Mouse (Mus musculus): ENCODE data around the gene Igsf21. TPM values are rescaled to one million over a fixed set of nuclear protein-coding genes. Genes with fewer than 3 reads are reported as not detected.

Gene Igsf21
- polyA plus RNA-seq, 1 experiment from 2014 or later, result 0.19 TPM

DNA sequence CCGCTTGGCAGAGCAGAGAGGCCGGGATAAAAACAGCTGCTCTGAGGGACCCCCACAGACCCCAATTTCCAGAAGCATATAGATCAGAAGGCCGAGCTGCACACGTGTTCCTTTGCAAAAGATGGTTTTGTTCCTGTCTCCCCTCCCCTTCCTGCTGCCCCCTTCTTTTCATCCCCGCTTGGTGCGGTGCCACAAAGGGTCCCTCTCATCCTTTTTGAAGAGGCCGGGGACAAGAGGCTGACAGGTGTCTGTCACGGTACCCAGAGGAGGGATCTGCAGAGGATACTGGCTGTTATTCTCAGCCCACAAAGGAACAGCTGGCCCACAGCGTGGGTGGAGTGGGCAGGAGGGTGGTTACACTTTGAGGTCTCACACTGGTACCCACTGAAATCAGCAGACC lies 21.3 kb upstream of the Igsf21 start:
- Histone ChIP-seq H3K9me3 (ENCODE audit: control insufficient read depth, low read length) (0 out of 2 replicates have a peak, but pooled peaks cover 4% of the 10 kb centered on the region), H3K4me1 (ENCODE audit: control insufficient read depth in 2 of 2, insufficient read depth in 2 of 2, low read length in 2 of 2) (no peaks in the 10 kb centered on the region), H3K4me3 (ENCODE audit: control insufficient read depth in 1 of 2, insufficient read depth in 1 of 2, low read depth in 1 of 2, low read length in 2 of 2) (no peak overlapping the region), H3K4me2 (ENCODE audit: low read length) (no peak overlapping the region), H3K36me3 (ENCODE audit: control insufficient read depth, insufficient read depth, low read length) (no peaks in the 10 kb centered on the region), H3K27ac (replicated peaks in 1 of 2; ENCODE audit: control insufficient read depth in 1 of 2, insufficient read depth in 1 of 2, low read depth in 2 of 2, low read length in 2 of 2) (no peak overlapping the region), H3K9ac (ENCODE audit: low read length) (no peak overlapping the region), H3K27me3 (ENCODE audit: control insufficient read depth, insufficient read depth, low read length) (no peaks in the 10 kb centered on the region)
- WGBS, result 74% methylated on average over 9 of the region's 9 CpGs
- ATAC-seq (ENCODE audit: insufficient number of reproducible peaks, insufficient read depth, low FRiP score, low read depth), result no peak

DNA sequence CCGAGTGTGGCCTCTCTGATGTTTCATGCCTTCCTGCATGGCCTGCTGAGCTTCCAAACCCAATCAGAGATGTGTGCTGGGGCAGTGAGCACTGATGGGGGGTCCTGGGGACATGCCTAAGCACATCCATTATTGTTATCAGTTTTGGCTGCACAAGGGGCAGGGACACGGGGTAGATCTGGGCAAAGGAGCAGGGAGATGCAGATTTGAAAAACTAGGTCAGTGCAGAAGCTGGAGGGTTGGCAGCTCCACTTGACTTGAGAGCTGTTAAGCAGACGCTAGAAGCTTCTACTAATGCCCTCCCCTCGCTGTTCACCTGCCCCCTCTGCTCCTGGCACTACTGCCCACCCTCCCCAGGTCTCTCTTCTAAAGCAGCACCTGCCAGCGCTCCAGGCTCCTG lies 20.5 kb upstream of the Igsf21 start:
- Histone ChIP-seq H3K27ac (replicated peaks in 1 of 2; ENCODE audit: control insufficient read depth in 1 of 2, insufficient read depth in 1 of 2, low read depth in 2 of 2, low read length in 2 of 2) (no peak overlapping the region), H3K4me1 (ENCODE audit: control insufficient read depth in 2 of 2, insufficient read depth in 2 of 2, low read length in 2 of 2) (no peaks in the 10 kb centered on the region), H3K9ac (ENCODE audit: low read length) (no peak overlapping the region), H3K9me3 (ENCODE audit: control insufficient read depth, low read length) (0 out of 2 replicates have a peak, but pooled peaks cover 4% of the 10 kb centered on the region), H3K4me3 (ENCODE audit: control insufficient read depth in 1 of 2, insufficient read depth in 1 of 2, low read depth in 1 of 2, low read length in 2 of 2) (no peak overlapping the region), H3K36me3 (ENCODE audit: control insufficient read depth, insufficient read depth, low read length) (no peaks in the 10 kb centered on the region), H3K4me2 (ENCODE audit: low read length) (no peak overlapping the region), H3K27me3 (ENCODE audit: control insufficient read depth, insufficient read depth, low read length) (no peaks in the 10 kb centered on the region)
- ATAC-seq (ENCODE audit: insufficient number of reproducible peaks, insufficient read depth, low FRiP score, low read depth), result no peak
- 58% methylated on average over 5 of the region's 5 CpGs for WGBS

DNA sequence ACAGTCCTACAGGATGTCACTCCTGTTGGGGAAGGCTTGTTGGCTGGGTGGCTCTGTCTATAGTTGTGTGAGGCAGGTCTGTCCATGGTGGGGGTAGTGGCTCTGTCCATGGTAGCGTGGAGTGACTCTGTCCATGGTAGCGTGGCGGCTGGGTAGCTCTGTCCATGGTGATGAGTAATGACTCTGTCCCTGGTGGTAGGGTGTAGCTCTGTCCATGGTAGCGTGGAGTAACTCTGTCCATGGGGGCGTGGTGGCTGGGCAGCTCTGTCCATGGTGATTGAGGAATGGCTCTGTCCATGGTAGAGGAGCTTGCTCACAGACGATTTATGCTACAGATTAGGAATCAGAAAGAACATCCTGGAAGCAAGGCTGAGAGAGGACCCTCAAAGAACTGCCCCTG lies 12.4 kb upstream of the Igsf21 start:
- Histone ChIP-seq H3K27me3 (ENCODE audit: control insufficient read depth, insufficient read depth, low read length) (no peaks in the 10 kb centered on the region), H3K27ac (replicated peaks in 1 of 2; ENCODE audit: control insufficient read depth in 1 of 2, insufficient read depth in 1 of 2, low read depth in 2 of 2, low read length in 2 of 2) (no peak overlapping the region), H3K4me1 (ENCODE audit: control insufficient read depth in 2 of 2, insufficient read depth in 2 of 2, low read length in 2 of 2) (no peaks in the 10 kb centered on the region), H3K4me3 (ENCODE audit: control insufficient read depth in 1 of 2, insufficient read depth in 1 of 2, low read depth in 1 of 2, low read length in 2 of 2) (no peak overlapping the region), H3K9me3 (ENCODE audit: control insufficient read depth, low read length) (no peaks in the 10 kb centered on the region), H3K36me3 (ENCODE audit: control insufficient read depth, insufficient read depth, low read length) (no peaks in the 10 kb centered on the region), H3K9ac (ENCODE audit: low read length) (no peak overlapping the region), H3K4me2 (ENCODE audit: low read length) (no peak overlapping the region)
- 7% methylated on average over 6 of the region's 6 CpGs for WGBS
- peak; percentile 58 for ATAC-seq (ENCODE audit: insufficient number of reproducible peaks, insufficient read depth, low FRiP score, low read depth)

DNA sequence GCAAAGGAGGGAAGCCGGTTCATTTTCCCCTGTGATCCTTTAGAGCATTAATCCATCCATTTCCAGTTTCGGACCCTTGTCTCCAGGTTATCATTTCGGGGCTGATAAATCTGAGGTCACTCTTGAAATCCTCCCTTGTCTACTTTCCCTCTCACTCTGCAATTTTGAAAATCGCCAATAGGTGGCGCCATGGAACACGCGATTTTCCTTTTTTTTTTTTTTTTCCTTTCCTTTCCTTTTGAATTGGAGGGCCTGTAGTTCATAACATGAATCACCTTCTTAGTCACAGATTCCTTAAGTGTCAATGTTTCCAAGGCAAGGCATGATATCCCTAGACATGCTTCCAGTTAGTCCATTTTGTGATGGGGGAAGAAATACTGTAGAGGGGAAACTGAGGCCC lies 5.8 kb upstream of the Igsf21 start:
- Histone ChIP-seq H3K4me3 (ENCODE audit: control insufficient read depth in 1 of 2, insufficient read depth in 1 of 2, low read depth in 1 of 2, low read length in 2 of 2) (no peak overlapping the region), H3K4me2 (ENCODE audit: low read length) (no peak overlapping the region), H3K9me3 (ENCODE audit: control insufficient read depth, low read length) (no peaks in the 10 kb centered on the region), H3K27me3 (ENCODE audit: control insufficient read depth, insufficient read depth, low read length) (peaks cover 52% of the 10 kb centered on the region), H3K27ac (replicated peaks in 1 of 2; ENCODE audit: control insufficient read depth in 1 of 2, insufficient read depth in 1 of 2, low read depth in 2 of 2, low read length in 2 of 2) (no peak overlapping the region), H3K9ac (ENCODE audit: low read length) (no peak overlapping the region), H3K36me3 (ENCODE audit: control insufficient read depth, insufficient read depth, low read length) (no peaks in the 10 kb centered on the region), H3K4me1 (ENCODE audit: control insufficient read depth in 2 of 2, insufficient read depth in 2 of 2, low read length in 2 of 2) (no peaks in the 10 kb centered on the region)
- ATAC-seq (ENCODE audit: insufficient number of reproducible peaks, insufficient read depth, low FRiP score, low read depth), result no peak
- 11% methylated on average over 7 of the region's 7 CpGs for WGBS

DNA sequence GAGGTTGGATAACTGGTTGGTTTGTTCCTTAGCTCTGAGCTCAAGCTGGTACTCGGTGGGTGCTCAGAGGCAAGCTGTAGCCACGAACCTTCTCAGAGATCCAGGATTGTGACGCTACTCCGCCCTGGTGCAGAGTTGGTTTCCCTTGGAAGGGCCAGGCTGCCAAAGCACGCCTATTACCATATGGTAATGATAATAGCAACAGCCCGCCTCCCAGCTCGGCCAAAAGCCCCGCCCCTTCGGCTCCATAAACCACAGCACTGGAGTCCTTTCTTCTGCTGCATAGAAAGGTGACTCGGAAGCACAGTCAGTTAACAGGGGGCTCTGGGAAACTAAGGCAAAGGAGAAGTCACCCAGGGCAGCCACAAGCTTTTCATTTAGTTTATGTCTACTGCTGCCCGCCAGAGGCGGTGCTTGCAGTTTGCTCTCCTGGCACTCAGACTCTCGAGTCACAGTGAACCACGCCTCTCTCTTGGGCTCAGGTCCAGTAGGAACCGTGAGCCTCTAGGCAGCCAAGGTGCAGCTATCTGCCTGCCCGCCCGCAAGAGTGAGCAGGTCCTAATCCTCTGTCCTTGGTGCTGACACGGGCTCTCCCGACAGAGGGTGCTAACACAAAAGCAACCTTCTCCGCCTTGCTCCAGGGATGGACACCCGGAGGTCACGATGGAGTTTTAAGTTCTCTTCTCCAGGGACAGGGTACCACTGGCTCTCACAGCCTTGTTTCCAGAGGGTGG lies 2.6 kb upstream of the Igsf21 start:
- no peaks in the 10 kb centered on the region for H3K36me3 ChIP-seq (ENCODE audit: control insufficient read depth, insufficient read depth, low read length)
- no peak overlapping the region for H3K27ac ChIP-seq (replicated peaks in 1 of 2; ENCODE audit: control insufficient read depth in 1 of 2, insufficient read depth in 1 of 2, low read depth in 2 of 2, low read length in 2 of 2)
- H3K4me2 ChIP-seq (ENCODE audit: low read length), result no peak overlapping the region
- no peaks in the 10 kb centered on the region for H3K9me3 ChIP-seq (ENCODE audit: control insufficient read depth, low read length)
- no peak overlapping the region for H3K4me3 ChIP-seq (ENCODE audit: control insufficient read depth in 1 of 2, insufficient read depth in 1 of 2, low read depth in 1 of 2, low read length in 2 of 2)
- H3K27me3 ChIP-seq (ENCODE audit: control insufficient read depth, insufficient read depth, low read length), result peaks cover 84% of the 10 kb centered on the region
- WGBS, result 8% methylated on average over 22 of the region's 22 CpGs
- H3K9ac ChIP-seq (ENCODE audit: low read length), result no peak overlapping the region
- peaks cover 0 to 4% of the 10 kb centered on the region in 2 experiments; a peak in 2 of 4 replicates for H3K4me1 ChIP-seq (ENCODE audit: control insufficient read depth in 2 of 2, insufficient read depth in 2 of 2, low read length in 2 of 2)
- no peak for ATAC-seq (ENCODE audit: insufficient number of reproducible peaks, insufficient read depth, low FRiP score, low read depth)

DNA sequence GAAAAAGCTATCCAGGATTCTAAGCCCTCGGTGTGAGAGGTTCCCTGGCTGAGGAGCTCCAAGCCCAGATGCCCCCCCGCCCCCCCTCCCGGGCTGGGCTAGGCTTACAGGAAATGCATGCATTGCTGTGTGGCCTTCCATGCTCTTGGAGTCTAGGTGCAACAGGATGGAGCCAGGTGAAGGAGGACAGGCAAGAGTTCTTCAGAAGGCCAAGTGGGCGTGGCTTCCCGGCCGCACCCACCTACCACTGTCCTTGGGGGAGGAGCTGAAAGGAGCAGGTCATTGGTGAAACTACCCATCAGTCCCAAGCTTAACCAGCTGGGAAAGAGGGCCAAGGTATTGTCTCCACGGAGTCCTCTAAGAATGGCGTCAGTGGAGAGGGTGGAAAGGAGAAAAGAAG lies 1.8 kb upstream of the Igsf21 start:
- no peak overlapping the region for H3K27ac ChIP-seq (replicated peaks in 1 of 2; ENCODE audit: control insufficient read depth in 1 of 2, insufficient read depth in 1 of 2, low read depth in 2 of 2, low read length in 2 of 2)
- no peaks in the 10 kb centered on the region for H3K9me3 ChIP-seq (ENCODE audit: control insufficient read depth, low read length)
- no peak overlapping the region for H3K4me2 ChIP-seq (ENCODE audit: low read length)
- no peak for ATAC-seq (ENCODE audit: insufficient number of reproducible peaks, insufficient read depth, low FRiP score, low read depth)
- peaks cover 91% of the 10 kb centered on the region for H3K27me3 ChIP-seq (ENCODE audit: control insufficient read depth, insufficient read depth, low read length)
- no peaks in the 10 kb centered on the region for H3K36me3 ChIP-seq (ENCODE audit: control insufficient read depth, insufficient read depth, low read length)
- H3K9ac ChIP-seq (ENCODE audit: low read length), result no peak overlapping the region
- WGBS, result 6% methylated on average over 8 of the region's 8 CpGs
- peaks cover 0 to 4% of the 10 kb centered on the region in 2 experiments; a peak in 2 of 4 replicates for H3K4me1 ChIP-seq (ENCODE audit: control insufficient read depth in 2 of 2, insufficient read depth in 2 of 2, low read length in 2 of 2)
- no peak overlapping the region for H3K4me3 ChIP-seq (ENCODE audit: control insufficient read depth in 1 of 2, insufficient read depth in 1 of 2, low read depth in 1 of 2, low read length in 2 of 2)

DNA sequence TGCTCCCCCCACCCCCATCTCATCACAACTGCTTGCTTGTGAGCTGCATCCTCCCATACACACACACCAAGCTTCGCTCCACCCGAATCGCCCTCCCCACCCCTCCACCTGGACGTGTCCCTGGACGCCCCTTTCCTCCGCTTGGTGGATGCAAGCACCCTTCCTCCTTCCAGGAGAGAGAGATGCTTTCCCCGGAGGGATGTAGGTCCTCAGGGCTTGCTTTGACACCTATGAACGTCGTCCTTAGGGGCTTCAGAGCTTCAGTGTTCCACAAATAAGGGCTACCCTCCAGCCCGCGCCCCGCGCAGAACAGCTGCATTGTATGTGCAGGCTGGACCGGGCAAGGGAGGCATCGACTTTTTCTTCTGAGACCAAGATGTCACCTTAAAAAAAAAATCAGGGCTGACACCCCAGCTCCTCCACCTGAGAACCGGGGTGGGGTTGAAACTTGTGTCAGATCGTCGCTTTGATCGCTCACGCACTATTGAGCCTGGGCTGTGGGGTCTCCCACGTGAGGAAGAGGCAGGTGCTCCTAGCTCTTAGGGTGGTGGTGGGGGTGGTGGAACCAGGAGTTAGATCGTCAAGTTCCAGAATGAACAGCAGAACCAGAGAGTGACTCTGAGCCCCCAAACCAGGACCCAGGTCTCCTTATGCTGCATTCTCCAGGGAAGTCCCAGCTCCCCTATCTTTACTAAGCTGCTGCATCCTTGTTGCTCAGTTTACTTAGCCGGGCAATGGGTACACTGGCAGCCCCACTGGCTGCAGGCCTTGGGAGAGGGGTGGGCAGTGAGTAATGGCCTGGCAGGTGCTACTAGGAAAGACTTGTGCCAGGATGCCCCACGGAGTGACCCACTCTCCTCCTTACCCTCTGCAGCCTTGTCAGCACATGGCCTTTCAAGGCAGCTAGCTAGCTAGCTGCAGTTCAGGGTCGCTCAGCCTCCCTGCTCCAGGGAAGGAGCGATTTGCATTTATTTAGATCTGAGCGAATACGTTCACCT lies 721 bp upstream of the Igsf21 start:
- Histone ChIP-seq H3K9ac (ENCODE audit: low read length) (no peak overlapping the region), H3K27ac (replicated peaks in 1 of 2; ENCODE audit: control insufficient read depth in 1 of 2, insufficient read depth in 1 of 2, low read depth in 2 of 2, low read length in 2 of 2) (no peak overlapping the region), H3K4me3 (ENCODE audit: control insufficient read depth in 1 of 2, insufficient read depth in 1 of 2, low read depth in 1 of 2, low read length in 2 of 2) (peak overlapping the region in 1 of 2 experiments; percentile 24; a peak in 1 of 4 replicates), H3K4me2 (ENCODE audit: low read length) (no peak overlapping the region), H3K36me3 (ENCODE audit: control insufficient read depth, insufficient read depth, low read length) (no peaks in the 10 kb centered on the region), H3K4me1 (ENCODE audit: control insufficient read depth in 2 of 2, insufficient read depth in 2 of 2, low read length in 2 of 2) (peaks cover 0 to 4% of the 10 kb centered on the region in 2 experiments; a peak in 2 of 4 replicates), H3K27me3 (ENCODE audit: control insufficient read depth, insufficient read depth, low read length) (peaks cover 93% of the 10 kb centered on the region), H3K9me3 (ENCODE audit: control insufficient read depth, low read length) (no peaks in the 10 kb centered on the region)
- 14% methylated on average over 28 of the region's 28 CpGs for WGBS
- no peak for ATAC-seq (ENCODE audit: insufficient number of reproducible peaks, insufficient read depth, low FRiP score, low read depth)

Measured in heart, embryonic 14.5 days (tissue).